Mouse (Mus musculus) G1E (cell line): Measurements from ENCODE around the gene Ppp1r9a.

Experiments used
- CTCF ChIP-seq: IDR thresholded peaks from 2 replicates; pipeline ENCODE4 v1.5.1; 2012; ENCODE audit warnings: low read depth, low read length, inconsistent platforms, mixed read lengths
- GATA2 ChIP-seq: IDR thresholded peaks from 2 replicates; pipeline ENCODE4 v1.6.1; 2012; ENCODE audit warnings: low read depth, low read length, inconsistent platforms, borderline replicate concordance
- TAL1 ChIP-seq: conservative IDR thresholded peaks from 2 replicates; pipeline ENCODE4 v1.6.1; 2012; ENCODE audit warnings: low read depth, low read length, inconsistent platforms, mixed read lengths

GRCm38 (mm10) chr6:5015173-5015572 is 112.5 kb downstream of the Ppp1r9a start:
- TF ChIP-seq CTCF (no peak), GATA2 (no peak), TAL1 (no peak)
